Mouse (Mus musculus): ENCODE results near the gene Tmem211. TPM values are rescaled to one million over a fixed set of nuclear protein-coding genes. Genes with fewer than 3 reads are reported as not detected.

Gene Tmem211
- 0.12 and 0.13 TPM in 2 replicates for polyA plus RNA-seq (2016; fragmentation: Nextera tagmentation; extraction: Ambion mirVana)

- Histone ChIP-seq H3K9me3 (no peaks in the 10 kb centered on the region), H3K4me3 (peak within 1 kb of the TSS; percentile 23), H3K27ac (replicated peaks) (peak within 1 kb of the TSS; percentile 49; the same call in 1 of the 2 replicates), H3K27me3 (no peaks in the 10 kb centered on the region), H3K36me3 (no peaks in the 10 kb centered on the region), H3K4me2 (replicated peaks) (peak within 1 kb of the TSS; percentile 47), H3K4me1 (peaks cover 19% of the 10 kb centered on the region), H3K9ac (replicated peaks) (peak within 1 kb of the TSS; percentile 43; the same call in 1 of the 2 replicates)
- ATAC-seq (ENCODE audit: low FRiP score, low read depth), result peak; percentile 62
- under 1% methylated on average over 13 of the region's 13 CpGs for WGBS
These were observed at the start of gene Tmem211 for GRCm38 (mm10) chr5:113226632-113227102. Tmem211 (plus strand) TSS chr5:113226909.

DNA sequence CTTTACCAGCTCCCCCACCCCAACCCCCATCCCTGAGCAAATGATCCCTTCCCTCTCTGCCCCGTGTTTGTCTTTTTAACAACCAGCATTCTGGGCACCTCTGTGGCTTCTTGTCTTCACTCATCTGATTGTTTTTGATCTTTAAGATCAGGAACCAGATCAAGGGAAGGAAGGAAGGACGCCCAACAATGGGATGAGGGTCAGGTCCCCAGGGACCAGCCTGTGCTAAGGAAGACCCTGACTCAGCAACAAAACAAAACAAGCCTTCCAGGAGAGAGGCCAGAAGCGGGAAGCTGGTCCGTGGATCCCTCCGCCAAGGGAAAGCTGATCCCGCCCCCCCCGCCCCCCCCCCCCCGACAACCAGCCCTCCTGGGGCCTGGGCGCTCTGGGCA, 47.3 kb upstream of the Tmem211 start:
- Histone ChIP-seq H3K27me3 (no peaks in the 10 kb centered on the region), H3K27ac (replicated peaks) (peak overlapping the region; percentile 71), H3K9ac (replicated peaks) (peak overlapping the region; percentile 38), H3K9me3 (0 out of 2 replicates have a peak, but pooled peaks cover 5% of the 10 kb centered on the region), H3K4me1 (peaks cover 15% of the 10 kb centered on the region), H3K4me2 (replicated peaks) (peak overlapping the region; percentile 49), H3K4me3 (peak overlapping the region; percentile 27), H3K36me3 (no peaks in the 10 kb centered on the region)
- 4% methylated on average over 5 of the region's 9 CpGs for WGBS
- ATAC-seq (ENCODE audit: low FRiP score, low read depth), result no peak

GRCm38 (mm10) chr5:113179843-113180682, 46.6 kb upstream of the Tmem211 start:
- Histone ChIP-seq H3K27me3 (no peaks in the 10 kb centered on the region), H3K36me3 (no peaks in the 10 kb centered on the region), H3K27ac (replicated peaks) (peak overlapping the region; percentile 71), H3K9ac (replicated peaks) (peak overlapping the region; percentile 38), H3K4me3 (peak overlapping the region; percentile 27), H3K4me2 (replicated peaks) (peak overlapping the region; percentile 49), H3K4me1 (peaks cover 15% of the 10 kb centered on the region), H3K9me3 (0 out of 2 replicates have a peak, but pooled peaks cover 5% of the 10 kb centered on the region)
- 3% methylated on average over 30 of the region's 30 CpGs for WGBS
- peak; percentile 75 for ATAC-seq (ENCODE audit: low FRiP score, low read depth)

DNA sequence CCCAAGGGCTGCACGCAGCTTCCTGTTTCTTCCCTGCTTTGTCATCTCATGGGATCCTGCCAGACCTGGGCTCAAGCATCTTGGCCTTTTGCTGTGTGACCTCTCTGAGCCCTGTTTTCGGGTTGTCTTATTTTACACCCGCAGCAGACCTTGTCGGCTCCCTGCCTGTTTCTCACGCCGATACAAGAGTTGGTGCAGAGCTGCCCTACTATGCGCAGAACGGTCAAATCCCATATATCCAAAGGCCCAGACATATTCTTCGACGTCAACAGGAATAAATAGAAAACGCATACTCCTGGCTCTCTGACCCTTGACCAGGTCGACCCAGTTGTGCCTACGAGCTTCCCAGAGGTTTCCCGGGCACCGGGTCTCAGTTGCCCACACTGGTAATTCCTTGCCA, 46.0 kb upstream of the Tmem211 start:
- Histone ChIP-seq H3K36me3 (no peaks in the 10 kb centered on the region), H3K9me3 (0 out of 2 replicates have a peak, but pooled peaks cover 5% of the 10 kb centered on the region), H3K27me3 (no peaks in the 10 kb centered on the region), H3K4me3 (peak overlapping the region; percentile 27; the same call in 1 of the 2 replicates), H3K4me1 (peaks cover 15% of the 10 kb centered on the region), H3K27ac (replicated peaks) (peak overlapping the region; percentile 71), H3K9ac (replicated peaks) (no peak overlapping the region), H3K4me2 (replicated peaks) (peak overlapping the region; percentile 49)
- WGBS, result 83% methylated on average over 15 of the region's 15 CpGs
- no peak for ATAC-seq (ENCODE audit: low FRiP score, low read depth)

GRCm38 (mm10) chr5:113181441-113181840, 45.3 kb upstream of the Tmem211 start:
- no peaks in the 10 kb centered on the region for H3K27me3 ChIP-seq
- no peak for ATAC-seq (ENCODE audit: low FRiP score, low read depth)
- peaks cover 15% of the 10 kb centered on the region for H3K4me1 ChIP-seq
- H3K4me2 ChIP-seq (replicated peaks), result no peak overlapping the region
- H3K9ac ChIP-seq (replicated peaks), result no peak overlapping the region
- no peak overlapping the region for H3K4me3 ChIP-seq
- H3K27ac ChIP-seq (replicated peaks), result no peak overlapping the region
- 0 out of 2 replicates have a peak, but pooled peaks cover 3% of the 10 kb centered on the region for H3K9me3 ChIP-seq
- no peaks in the 10 kb centered on the region for H3K36me3 ChIP-seq
- WGBS, result 51% methylated on average over 6 of the region's 6 CpGs

DNA sequence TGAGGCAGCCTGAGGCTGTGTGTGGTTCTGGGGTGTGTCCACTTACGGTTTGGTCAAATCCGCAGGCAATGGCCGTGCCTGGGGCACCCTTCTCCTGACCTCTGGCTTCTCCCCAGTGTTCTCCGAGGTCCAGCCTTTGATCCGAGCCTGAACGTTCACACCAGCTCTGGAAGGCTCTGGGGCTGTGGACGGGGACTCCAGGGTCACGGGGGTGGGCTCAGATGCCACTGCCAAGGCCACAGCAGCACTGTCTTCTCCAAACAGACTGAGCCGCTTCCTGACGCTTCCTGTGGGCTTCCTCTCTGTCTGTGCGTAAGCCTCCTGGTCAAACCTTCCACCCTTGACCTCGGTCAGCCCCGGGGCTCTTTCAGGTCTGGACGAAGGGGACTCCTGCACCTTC, 36.2 kb upstream of the Tmem211 start:
- no peak overlapping the region for H3K9ac ChIP-seq (replicated peaks)
- H3K4me2 ChIP-seq (replicated peaks), result no peak overlapping the region
- H3K9me3 ChIP-seq, result no peaks in the 10 kb centered on the region
- peaks cover 12% of the 10 kb centered on the region; the same call in 1 of the 2 replicates for H3K36me3 ChIP-seq
- H3K27ac ChIP-seq (replicated peaks), result no peak overlapping the region
- ATAC-seq (ENCODE audit: low FRiP score, low read depth), result no peak
- H3K27me3 ChIP-seq, result no peaks in the 10 kb centered on the region
- H3K4me3 ChIP-seq, result no peak overlapping the region
- H3K4me1 ChIP-seq, result peaks cover 7% of the 10 kb centered on the region; the same call in 1 of the 2 replicates
- WGBS, result 78% methylated on average over 14 of the region's 14 CpGs

- H3K9ac ChIP-seq (replicated peaks), result no peak overlapping the region
These were observed 34.8 kb upstream of the Tmem211 start for GRCm38 (mm10) chr5:113191901-113192300.

GRCm38 (mm10) chr5:113193762-113194161, 32.9 kb upstream of the Tmem211 start:
- no peak for ATAC-seq (ENCODE audit: low FRiP score, low read depth)
- WGBS, result 94% methylated on average over 18 of the region's 18 CpGs

More at GRCm38 (mm10) chr5:113191901-113192300, 34.8 kb upstream of the Tmem211 start:
- H3K4me1 ChIP-seq, result peaks cover 7% of the 10 kb centered on the region; the same call in 1 of the 2 replicates
- no peak for ATAC-seq (ENCODE audit: low FRiP score, low read depth)
- no peaks in the 10 kb centered on the region for H3K9me3 ChIP-seq
- no peak overlapping the region for H3K4me2 ChIP-seq (replicated peaks)
- H3K27ac ChIP-seq (replicated peaks), result no peak overlapping the region
- H3K36me3 ChIP-seq, result peaks cover 12% of the 10 kb centered on the region; the same call in 1 of the 2 replicates
- no peaks in the 10 kb centered on the region for H3K27me3 ChIP-seq
- no peak overlapping the region for H3K4me3 ChIP-seq
- WGBS, result 74% methylated on average over 14 of the region's 14 CpGs

DNA sequence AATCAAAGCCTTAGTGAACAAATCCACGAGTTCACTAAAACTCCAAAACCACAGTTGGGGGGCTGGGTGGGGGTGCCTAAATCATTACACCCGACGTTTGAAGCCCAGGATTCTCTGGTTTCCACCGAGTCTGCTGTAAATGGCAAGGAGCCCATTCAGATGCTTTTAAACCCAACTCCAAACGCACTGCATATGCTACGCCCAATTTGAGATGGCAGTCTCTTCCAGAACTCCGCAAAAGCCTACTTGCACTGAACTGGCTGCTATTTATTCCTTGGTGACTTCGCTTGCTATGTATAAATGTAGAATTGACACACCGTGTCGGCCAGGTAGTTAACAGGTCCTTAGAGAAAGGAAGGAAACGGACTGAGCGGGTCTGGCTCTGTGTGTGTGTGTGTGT, 31.3 kb upstream of the Tmem211 start:
- 87% methylated on average over 12 of the region's 12 CpGs for WGBS
- no peak for ATAC-seq (ENCODE audit: low FRiP score, low read depth)
- Histone ChIP-seq H3K4me1 (peaks cover 7% of the 10 kb centered on the region; the same call in 1 of the 2 replicates), H3K4me2 (replicated peaks) (no peak overlapping the region), H3K27me3 (no peaks in the 10 kb centered on the region), H3K4me3 (no peak overlapping the region), H3K9me3 (no peaks in the 10 kb centered on the region), H3K36me3 (no peaks in the 10 kb centered on the region), H3K9ac (replicated peaks) (no peak overlapping the region), H3K27ac (replicated peaks) (no peak overlapping the region)

More at GRCm38 (mm10) chr5:113193762-113194161, 32.9 kb upstream of the Tmem211 start:
- Histone ChIP-seq H3K4me1 (peaks cover 7% of the 10 kb centered on the region; the same call in 1 of the 2 replicates), H3K4me2 (replicated peaks) (no peak overlapping the region), H3K27ac (replicated peaks) (no peak overlapping the region), H3K27me3 (no peaks in the 10 kb centered on the region), H3K9ac (replicated peaks) (no peak overlapping the region), H3K36me3 (peaks cover 12% of the 10 kb centered on the region; the same call in 1 of the 2 replicates), H3K9me3 (no peaks in the 10 kb centered on the region), H3K4me3 (no peak overlapping the region)

GRCm38 (mm10) chr5:113195907-113196306, 30.8 kb upstream of the Tmem211 start:
- Histone ChIP-seq H3K4me2 (replicated peaks) (no peak overlapping the region), H3K27ac (replicated peaks) (no peak overlapping the region), H3K9ac (replicated peaks) (no peak overlapping the region), H3K4me3 (no peak overlapping the region), H3K36me3 (no peaks in the 10 kb centered on the region), H3K4me1 (peaks cover 7% of the 10 kb centered on the region; the same call in 1 of the 2 replicates), H3K9me3 (no peaks in the 10 kb centered on the region), H3K27me3 (no peaks in the 10 kb centered on the region)
- 93% methylated on average over 6 of the region's 6 CpGs for WGBS
- no peak for ATAC-seq (ENCODE audit: low FRiP score, low read depth)

GRCm38 (mm10) chr5:113196916-113197794, 29.6 kb upstream of the Tmem211 start:
- Histone ChIP-seq H3K9me3 (no peaks in the 10 kb centered on the region), H3K4me1 (peaks cover 2% of the 10 kb centered on the region; the same call in 1 of the 2 replicates), H3K4me3 (no peak overlapping the region), H3K27me3 (no peaks in the 10 kb centered on the region), H3K36me3 (no peaks in the 10 kb centered on the region), H3K9ac (replicated peaks) (no peak overlapping the region), H3K4me2 (replicated peaks) (no peak overlapping the region), H3K27ac (replicated peaks) (0 out of 2 replicates have a peak overlapping the region, but pooled peaks have one; percentile 10)
- WGBS, result 80% methylated on average over 9 of the region's 9 CpGs
- no peak for ATAC-seq (ENCODE audit: low FRiP score, low read depth)

Measured in midbrain, embryonic 12.5 days (tissue).